Mouse (Mus musculus) intestine, embryonic 15.5 days (tissue): Measurements from ENCODE around the gene Rftn1. TPM values are rescaled to one million over a fixed set of nuclear protein-coding genes. Genes with fewer than 3 reads are reported as not detected.

Source experiments
- ATAC-seq: fragments of 200-750 bp; cut with Nextera tagmentation; 2 replicates; pipeline ENCODE4 v1.8.0; 2017; ENCODE audit warnings: moderate TSS enrichment, moderate library complexity
- H3K27ac ChIP-seq: fragments of 300-500 bp; sonication (generic); 2 replicates; pipeline ENCODE4 v1.5.1; 2015; ENCODE audit warnings: mild to moderate bottlenecking, inconsistent platforms
- H3K27me3 ChIP-seq: fragments of 300-500 bp; sonication (generic); replicated peaks from 2 replicates; pipeline ENCODE4 v1.6.1; 2015; ENCODE audit warnings: inconsistent platforms
- H3K36me3 ChIP-seq: fragments of 300-500 bp; sonication (generic); 2 replicates; pipeline ENCODE4 v1.6.1; 2015; ENCODE audit warnings: inconsistent platforms
- H3K4me1 ChIP-seq: fragments of 300-500 bp; sonication (generic); replicated peaks from 2 replicates; pipeline ENCODE4 v1.6.1; 2015; ENCODE audit warnings: inconsistent platforms
- H3K4me2 ChIP-seq: fragments of 300-500 bp; sonication (generic); replicated peaks from 2 replicates; pipeline ENCODE4 v1.6.1; 2015; ENCODE audit warnings: mild to moderate bottlenecking, inconsistent platforms
- H3K4me3 ChIP-seq: fragments of 300-500 bp; sonication (generic); replicated peaks from 2 replicates; pipeline ENCODE4 v1.5.1; 2015; ENCODE audit warnings: inconsistent platforms
- H3K9ac ChIP-seq: fragments of 300-500 bp; sonication (generic); 2 replicates; pipeline ENCODE4 v1.6.1; 2015; ENCODE audit warnings: inconsistent platforms
- H3K9me3 ChIP-seq: fragments of 300-500 bp; sonication (generic); 2 replicates; pipeline ENCODE4 v1.6.1; 2016; ENCODE audit warnings: inconsistent platforms
- WGBS: fragments of 180-500 bp; shearing (Covaris S2); methylation state at CpG from one replicate; pipeline ENCODE4 v1.1.7; 2015; 5-methylcytosine and 5-hydroxymethylcytosine counted together
- polyA plus RNA-seq: library from polyadenylated mRNA; unstranded; fragments of >200 nt; fragmentation: Nextera tagmentation; extraction: Ambion mirVana; gene quantifications from 2 replicates; pipeline ENCODE4 v1.2.1, GENCODE M21; 2015

The Rftn1 gene
- polyA plus RNA-seq, 1 experiment from 2014 or later: 10.1 TPM

DNA sequence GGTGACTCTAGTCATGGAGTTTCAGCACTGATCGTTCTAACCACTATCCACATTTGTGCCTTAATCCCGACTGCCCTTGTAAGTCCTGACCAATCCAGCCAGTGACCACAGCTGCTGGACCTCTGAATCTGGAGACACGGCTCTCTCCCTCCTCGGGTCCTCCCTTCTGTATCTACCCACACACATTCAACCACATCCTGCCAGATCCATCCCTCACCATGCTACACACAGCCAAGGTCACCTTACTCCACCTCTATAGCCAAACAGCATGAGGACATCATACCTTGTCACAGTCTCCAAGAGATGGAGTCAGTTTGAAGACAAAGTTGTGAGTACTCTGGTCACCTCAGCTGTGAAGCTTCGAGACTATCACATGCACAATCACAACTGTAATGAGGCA is 131.1 kb downstream of the Rftn1 start:
- no peaks in the 10 kb centered on the region for H3K4me1 ChIP-seq
- no peaks in the 10 kb centered on the region for H3K27me3 ChIP-seq
- H3K4me3 ChIP-seq: no peak overlapping the region
- H3K9me3 ChIP-seq: no peaks in the 10 kb centered on the region
- WGBS: 87% methylated on average over 5 of the region's 5 CpGs
- H3K27ac ChIP-seq: no peak overlapping the region
- no peaks in the 10 kb centered on the region for H3K36me3 ChIP-seq
- no peak overlapping the region for H3K4me2 ChIP-seq
- H3K9ac ChIP-seq: no peak overlapping the region
- no peak for ATAC-seq

DNA sequence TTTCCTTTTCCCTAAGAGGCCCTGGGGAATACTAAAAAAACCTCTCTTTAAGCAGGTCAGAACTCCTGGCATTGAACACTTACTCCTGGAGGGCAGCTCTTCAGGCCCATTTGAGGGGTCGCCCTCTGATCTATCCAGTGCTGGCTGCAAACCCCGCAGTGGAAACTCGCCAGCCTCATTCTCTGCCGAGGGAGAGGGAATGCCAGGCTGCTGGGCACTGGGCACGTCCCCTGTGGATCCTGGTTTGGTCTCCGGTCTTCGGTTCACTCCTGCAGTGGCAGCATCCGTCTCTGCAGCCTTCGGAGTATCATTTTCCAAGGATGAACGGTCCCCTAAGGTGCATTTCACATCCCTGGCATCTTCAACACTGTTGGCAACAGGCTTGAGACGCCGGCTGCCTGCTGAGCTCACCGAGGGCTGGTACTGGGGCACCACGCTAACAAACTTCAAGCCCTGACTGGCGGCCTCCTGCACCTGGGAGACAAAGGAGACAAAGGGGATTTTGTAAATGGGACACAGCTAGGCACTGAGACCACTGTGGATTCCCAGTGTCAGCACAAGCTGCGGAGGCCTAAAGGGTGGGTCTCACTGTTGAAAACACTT is 135.2 kb downstream of the Rftn1 start:
- no peak overlapping the region for H3K4me3 ChIP-seq
- WGBS: 84% methylated on average over 16 of the region's 16 CpGs

DNA sequence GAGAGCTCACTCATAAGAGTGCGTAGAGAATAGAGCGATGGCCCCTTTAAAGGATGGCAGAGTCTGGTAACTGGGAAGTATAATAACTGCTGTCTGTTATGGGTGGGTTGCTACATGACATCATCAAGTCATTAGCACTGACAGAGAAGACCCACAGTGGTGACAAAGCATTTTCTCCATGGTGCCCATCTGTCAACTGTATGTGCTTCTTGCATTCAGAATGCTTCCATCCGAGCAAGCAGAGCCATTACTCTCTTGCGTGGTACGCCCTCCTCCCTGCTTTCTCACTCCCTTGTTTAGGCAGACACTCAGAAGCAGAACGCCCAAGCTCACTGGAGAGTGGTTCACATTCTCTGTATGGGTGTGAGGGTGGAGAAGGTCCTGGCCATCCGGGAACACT is 135.9 kb downstream of the Rftn1 start:
- no peaks in the 10 kb centered on the region for H3K9me3 ChIP-seq
- H3K9ac ChIP-seq: no peak overlapping the region
- no peaks in the 10 kb centered on the region for H3K4me1 ChIP-seq
- no peaks in the 10 kb centered on the region for H3K36me3 ChIP-seq
- no peak for ATAC-seq
- H3K27ac ChIP-seq: no peak overlapping the region
- no peak overlapping the region for H3K4me2 ChIP-seq
- WGBS: 83% methylated on average over 7 of the region's 7 CpGs
- H3K4me3 ChIP-seq: no peak overlapping the region
- no peaks in the 10 kb centered on the region for H3K27me3 ChIP-seq

More for the DNA sequence above, 135.2 kb downstream of the Rftn1 start:
- no peak for ATAC-seq
- no peaks in the 10 kb centered on the region for H3K27me3 ChIP-seq
- H3K36me3 ChIP-seq: no peaks in the 10 kb centered on the region
- H3K9me3 ChIP-seq: no peaks in the 10 kb centered on the region
- H3K27ac ChIP-seq: no peak overlapping the region
- H3K4me1 ChIP-seq: no peaks in the 10 kb centered on the region
- H3K4me2 ChIP-seq: no peak overlapping the region
- H3K9ac ChIP-seq: no peak overlapping the region

DNA sequence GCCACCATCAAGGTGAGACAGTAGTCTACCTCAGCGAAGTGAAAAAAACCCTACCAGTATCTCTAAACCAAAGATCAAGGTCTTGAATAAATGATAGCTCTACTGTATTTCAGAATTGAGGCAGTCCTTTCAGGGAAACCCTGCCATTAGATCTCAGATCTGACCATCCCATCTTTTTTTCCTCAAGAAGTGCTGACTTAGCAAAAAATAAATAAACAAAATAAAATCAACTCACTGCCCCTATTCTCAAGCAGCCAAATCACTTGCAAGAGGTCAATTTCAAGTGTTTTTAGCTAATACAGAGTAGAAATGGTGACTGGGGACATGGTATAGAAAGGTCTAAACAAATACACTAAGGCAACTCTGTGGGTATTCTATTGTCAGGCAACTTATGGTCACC is 136.5 kb downstream of the Rftn1 start:
- no peak for ATAC-seq
- Histone ChIP-seq H3K4me2 (no peak overlapping the region), H3K27ac (no peak overlapping the region), H3K27me3 (no peaks in the 10 kb centered on the region), H3K9me3 (no peaks in the 10 kb centered on the region), H3K4me1 (no peaks in the 10 kb centered on the region), H3K4me3 (no peak overlapping the region), H3K36me3 (no peaks in the 10 kb centered on the region), H3K9ac (no peak overlapping the region)
- WGBS: 98% methylated on average over 1 of the region's 1 CpGs

DNA sequence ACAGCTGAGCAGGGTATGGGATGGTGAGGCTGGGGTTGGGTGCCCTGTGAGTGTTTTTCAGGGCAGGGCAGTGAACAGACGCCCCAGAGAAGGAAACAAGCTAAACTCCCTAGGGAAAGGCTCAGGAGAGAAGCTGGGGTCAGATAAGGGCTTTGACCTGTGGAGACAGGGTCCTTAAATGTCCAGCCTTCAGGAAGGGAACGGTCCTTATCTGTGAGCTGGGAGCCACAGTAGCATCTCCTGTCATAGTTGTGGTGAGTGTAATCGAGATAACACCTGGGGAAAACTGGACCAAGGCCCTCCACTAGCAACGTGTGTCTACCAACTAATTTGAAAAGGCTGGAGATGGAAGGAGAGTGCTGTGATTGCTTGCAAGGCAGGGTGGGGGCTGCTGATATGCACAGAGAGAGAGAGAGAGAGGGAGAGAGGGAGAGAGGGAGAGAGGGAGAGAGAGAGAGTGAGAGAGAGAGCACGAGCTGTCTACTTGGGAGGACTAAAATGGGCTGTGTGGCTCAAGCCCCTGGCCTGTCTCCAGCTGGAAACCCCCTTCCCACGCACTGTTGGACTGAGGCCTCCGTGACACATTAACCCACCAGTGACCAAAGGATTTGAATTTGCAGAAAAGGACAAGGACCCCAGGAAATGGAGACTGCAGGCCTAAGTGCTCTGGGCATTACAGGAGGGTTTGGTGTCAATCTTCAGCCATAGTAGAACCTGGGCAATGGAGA is 137.6 kb downstream of the Rftn1 start:
- ATAC-seq: no peak
- no peak overlapping the region for H3K27ac ChIP-seq
- 56% methylated on average over 7 of the region's 7 CpGs for WGBS

DNA sequence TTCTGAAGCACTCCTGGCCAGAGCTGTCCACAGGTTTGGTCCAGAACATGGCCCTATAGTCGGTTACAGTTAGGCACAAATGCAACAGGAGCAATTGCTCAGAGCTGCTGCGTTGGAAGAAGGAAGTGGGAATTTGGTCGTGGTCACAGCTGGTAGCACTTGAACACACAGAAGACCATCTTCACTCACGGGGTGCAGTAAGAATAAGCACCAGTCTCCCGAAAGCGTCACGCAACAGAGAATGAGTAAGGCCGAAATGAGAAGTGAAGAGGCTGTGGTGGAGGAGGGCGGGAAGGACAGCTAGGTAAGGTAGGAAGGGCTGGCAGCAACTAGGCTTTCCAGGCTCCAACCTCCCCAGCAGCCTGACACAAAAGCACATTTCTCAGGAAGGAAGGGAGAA is 140.0 kb downstream of the Rftn1 start:
- Histone ChIP-seq H3K9me3 (no peaks in the 10 kb centered on the region), H3K9ac (no peak overlapping the region), H3K27me3 (no peaks in the 10 kb centered on the region), H3K27ac (no peak overlapping the region), H3K4me1 (no peaks in the 10 kb centered on the region), H3K4me3 (no peak overlapping the region), H3K4me2 (no peak overlapping the region), H3K36me3 (no peaks in the 10 kb centered on the region)
- 85% methylated on average over 9 of the region's 9 CpGs for WGBS
- ATAC-seq: no peak

More for the DNA sequence above, 137.6 kb downstream of the Rftn1 start:
- Histone ChIP-seq H3K9ac (no peak overlapping the region), H3K9me3 (no peaks in the 10 kb centered on the region), H3K4me2 (no peak overlapping the region), H3K27me3 (no peaks in the 10 kb centered on the region), H3K4me1 (no peaks in the 10 kb centered on the region), H3K4me3 (no peak overlapping the region), H3K36me3 (no peaks in the 10 kb centered on the region)

DNA sequence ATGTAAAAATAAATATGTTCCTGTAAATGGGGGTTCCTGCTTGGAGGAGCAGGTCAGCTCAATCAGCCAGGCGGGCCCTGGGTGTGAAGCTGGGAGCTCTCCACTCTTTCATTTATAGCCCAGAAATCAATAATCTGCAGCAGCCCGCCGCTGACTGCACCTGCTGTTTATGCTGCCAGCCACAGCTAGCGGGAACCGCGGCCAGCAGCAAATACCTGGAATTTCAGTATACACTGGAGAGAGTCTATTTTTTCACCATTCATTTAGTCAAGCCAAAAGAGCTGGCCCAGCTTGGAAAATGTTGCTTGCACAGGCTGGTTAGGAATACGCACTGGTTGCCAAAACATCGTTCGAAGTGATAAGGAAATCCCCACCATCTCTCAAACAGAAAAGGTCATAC is 142.3 kb downstream of the Rftn1 start:
- 29% methylated on average over 9 of the region's 9 CpGs for WGBS
- no peak for ATAC-seq
- H3K4me1 ChIP-seq: no peaks in the 10 kb centered on the region

DNA sequence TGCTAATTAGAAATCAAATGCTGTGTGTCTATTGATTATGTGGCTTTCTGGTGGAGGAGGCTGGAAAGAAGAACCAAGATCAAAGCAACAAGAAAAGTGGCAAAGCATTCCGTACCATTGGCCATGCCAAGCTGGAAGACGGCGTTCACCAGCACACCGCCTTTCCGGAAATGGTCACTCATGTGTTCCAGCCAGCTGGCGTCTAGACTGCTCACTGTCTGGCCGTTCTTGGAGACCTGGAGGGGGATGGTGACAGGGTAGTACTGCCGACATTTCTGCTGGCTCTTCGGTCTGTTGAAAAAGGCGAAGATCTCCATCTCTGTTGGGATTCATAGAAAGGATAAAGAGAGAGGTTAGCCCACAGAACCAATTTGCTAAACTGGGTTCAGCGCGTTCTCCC is 143.3 kb downstream of the Rftn1 start:
- no peaks in the 10 kb centered on the region for H3K27me3 ChIP-seq
- no peaks in the 10 kb centered on the region for H3K9me3 ChIP-seq
- no peak overlapping the region for H3K4me2 ChIP-seq
- H3K4me3 ChIP-seq: no peak overlapping the region
- WGBS: 92% methylated on average over 12 of the region's 12 CpGs
- H3K4me1 ChIP-seq: no peaks in the 10 kb centered on the region
- no peaks in the 10 kb centered on the region for H3K36me3 ChIP-seq
- no peak overlapping the region for H3K27ac ChIP-seq
- ATAC-seq: no peak
- no peak overlapping the region for H3K9ac ChIP-seq

More for the DNA sequence above, 142.3 kb downstream of the Rftn1 start:
- Histone ChIP-seq H3K36me3 (no peaks in the 10 kb centered on the region), H3K9me3 (no peaks in the 10 kb centered on the region), H3K27ac (no peak overlapping the region), H3K4me3 (no peak overlapping the region), H3K9ac (no peak overlapping the region), H3K27me3 (no peaks in the 10 kb centered on the region), H3K4me2 (no peak overlapping the region)

DNA sequence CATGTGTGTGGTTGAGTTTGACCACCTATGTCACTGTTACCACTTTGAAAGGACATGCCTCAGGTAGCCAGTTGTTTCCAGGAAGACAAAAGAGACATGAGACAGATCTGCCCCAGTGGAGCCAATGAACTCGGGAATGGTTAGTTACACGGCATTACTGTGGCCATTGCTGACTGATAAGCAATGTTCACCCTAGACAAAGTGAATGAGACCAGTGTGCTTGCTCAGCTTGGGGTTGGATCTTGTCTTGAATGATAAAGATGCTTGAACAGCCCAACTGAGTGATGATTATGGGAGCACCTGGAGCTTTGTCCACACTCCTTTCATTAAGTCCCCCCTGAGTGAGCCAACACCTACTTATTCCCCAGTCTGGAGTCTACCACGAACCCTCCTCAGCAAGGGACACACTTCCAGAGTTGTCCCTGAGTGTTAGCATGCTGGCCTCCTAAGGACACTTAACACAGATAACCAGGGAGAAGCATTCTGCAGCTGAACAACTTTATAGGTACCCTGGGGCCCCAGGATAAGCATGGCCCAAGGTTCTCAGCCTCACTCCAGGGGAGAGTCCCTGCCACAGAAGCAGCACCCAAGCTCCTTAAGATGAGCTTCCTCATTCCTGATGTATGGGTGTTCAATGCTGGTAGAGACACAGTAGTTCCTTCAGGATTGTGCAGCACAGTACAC is 149.6 kb downstream of the Rftn1 start:
- Histone ChIP-seq H3K27me3 (no peaks in the 10 kb centered on the region), H3K27ac (no peak overlapping the region), H3K9me3 (no peaks in the 10 kb centered on the region), H3K4me1 (no peaks in the 10 kb centered on the region), H3K4me3 (no peak overlapping the region), H3K4me2 (no peak overlapping the region), H3K36me3 (no peaks in the 10 kb centered on the region), H3K9ac (no peak overlapping the region)
- WGBS: 92% methylated on average over 3 of the region's 3 CpGs
- no peak for ATAC-seq

DNA sequence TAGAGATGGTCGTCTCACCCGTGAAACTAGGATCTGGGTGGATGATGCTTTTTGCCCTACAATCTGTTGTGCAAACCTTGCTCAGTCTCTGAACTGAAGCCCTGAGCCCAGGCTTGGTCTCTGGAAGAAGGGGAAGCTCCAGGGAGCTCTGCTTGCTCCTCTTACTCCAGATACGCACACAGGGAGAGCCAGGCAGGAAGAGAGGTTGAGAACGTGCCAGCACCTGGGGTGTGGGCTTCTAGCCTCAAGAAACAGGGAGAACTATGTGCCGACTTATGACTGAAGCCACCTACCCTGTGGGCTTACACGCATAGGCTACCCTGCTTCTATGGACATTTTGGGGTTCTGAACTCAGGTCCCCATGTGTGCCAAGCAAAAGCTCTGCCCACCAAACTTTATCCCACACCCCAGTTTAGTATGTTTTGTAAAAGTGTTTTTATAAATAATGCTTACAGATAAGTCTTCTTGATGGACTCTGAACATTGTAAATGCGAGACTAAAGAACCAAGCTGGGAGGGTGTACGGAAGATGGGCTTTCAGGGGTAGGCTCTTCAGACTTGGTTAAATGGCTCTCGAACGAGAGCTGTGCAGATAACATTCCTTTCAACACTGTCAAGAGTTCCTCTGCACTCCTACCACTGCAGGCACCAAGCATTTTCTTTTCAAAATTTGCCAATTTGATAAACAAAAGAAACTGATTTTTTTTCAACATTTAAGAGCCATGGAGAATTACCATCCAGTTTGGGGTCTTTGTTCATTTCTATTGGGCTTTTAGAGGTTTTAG is 152.4 kb downstream of the Rftn1 start:
- Histone ChIP-seq H3K27me3 (no peaks in the 10 kb centered on the region), H3K4me1 (no peaks in the 10 kb centered on the region), H3K4me2 (no peak overlapping the region), H3K36me3 (no peaks in the 10 kb centered on the region), H3K9ac (no peak overlapping the region), H3K9me3 (no peaks in the 10 kb centered on the region), H3K4me3 (no peak overlapping the region), H3K27ac (no peak overlapping the region)
- 82% methylated on average over 10 of the region's 10 CpGs for WGBS
- ATAC-seq: no peak

DNA sequence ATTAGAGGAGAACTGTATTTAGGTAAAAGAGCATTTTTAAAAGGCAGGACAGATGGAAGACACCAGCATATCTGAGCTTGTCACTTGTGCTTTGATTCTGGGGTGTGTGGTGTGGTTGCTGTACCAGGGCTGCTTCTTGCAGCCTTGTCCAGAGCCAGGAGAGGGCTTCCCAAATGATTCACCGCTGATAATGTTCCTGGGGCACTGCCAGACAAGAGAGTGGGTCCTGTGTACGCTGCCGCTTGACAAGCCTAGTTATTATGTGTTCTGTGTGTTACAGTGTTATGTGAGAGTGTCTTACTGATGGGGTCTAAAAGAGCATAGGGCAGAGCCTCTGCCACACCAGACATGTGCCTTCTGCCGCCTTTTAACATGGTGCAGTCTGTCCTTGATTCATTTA is 153.1 kb downstream of the Rftn1 start:
- Histone ChIP-seq H3K27ac (no peak overlapping the region), H3K9me3 (no peaks in the 10 kb centered on the region), H3K4me3 (no peak overlapping the region), H3K9ac (no peak overlapping the region), H3K27me3 (no peaks in the 10 kb centered on the region), H3K4me2 (no peak overlapping the region), H3K36me3 (no peaks in the 10 kb centered on the region), H3K4me1 (no peaks in the 10 kb centered on the region)
- ATAC-seq: no peak
- WGBS: 81% methylated on average over 4 of the region's 4 CpGs

DNA sequence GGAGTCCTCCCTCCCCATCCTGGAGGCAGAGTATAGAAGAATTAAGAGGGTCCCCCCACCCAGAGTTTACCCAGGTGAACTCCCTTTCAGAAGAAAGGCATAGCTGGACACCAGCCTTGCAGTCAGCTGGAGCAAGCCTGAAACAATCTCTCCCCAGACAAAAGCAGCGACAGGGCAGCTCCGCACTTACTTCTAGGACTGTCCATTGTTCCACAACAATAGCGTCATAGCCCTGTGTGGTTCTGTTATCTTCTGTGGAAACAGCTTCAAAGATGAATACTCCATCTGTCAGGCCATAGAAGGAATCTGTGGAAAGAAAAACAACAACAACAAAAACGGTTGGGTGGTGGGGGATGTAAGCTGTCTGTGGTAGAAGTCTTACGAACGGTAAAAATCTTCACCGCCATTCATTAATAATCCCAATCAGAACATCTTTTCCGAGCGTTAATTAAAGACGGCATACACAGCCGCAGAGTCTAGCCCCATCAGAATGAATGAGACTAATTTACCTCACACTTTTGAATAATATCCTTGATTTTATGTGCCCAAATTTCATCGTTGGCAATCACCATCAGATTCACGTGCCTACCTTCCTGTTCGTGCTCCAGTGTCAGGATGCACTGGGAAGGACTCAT is 153.6 kb downstream of the Rftn1 start:
- Histone ChIP-seq H3K27me3 (no peaks in the 10 kb centered on the region), H3K9ac (no peak overlapping the region), H3K27ac (no peak overlapping the region), H3K36me3 (no peaks in the 10 kb centered on the region), H3K4me3 (no peak overlapping the region), H3K9me3 (no peaks in the 10 kb centered on the region), H3K4me1 (no peaks in the 10 kb centered on the region), H3K4me2 (no peak overlapping the region)
- ATAC-seq: no peak
- WGBS: 87% methylated on average over 14 of the region's 14 CpGs
